Mouse (Mus musculus): Measurements from ENCODE around the gene Dlgap1. TPM values are rescaled to one million over a fixed set of nuclear protein-coding genes. Genes with fewer than 3 reads are reported as not detected.

The Dlgap1 gene
- polyA plus RNA-seq, 2 experiments from 2014 or later, result 0.21 TPM; not detected in 1

DNA sequence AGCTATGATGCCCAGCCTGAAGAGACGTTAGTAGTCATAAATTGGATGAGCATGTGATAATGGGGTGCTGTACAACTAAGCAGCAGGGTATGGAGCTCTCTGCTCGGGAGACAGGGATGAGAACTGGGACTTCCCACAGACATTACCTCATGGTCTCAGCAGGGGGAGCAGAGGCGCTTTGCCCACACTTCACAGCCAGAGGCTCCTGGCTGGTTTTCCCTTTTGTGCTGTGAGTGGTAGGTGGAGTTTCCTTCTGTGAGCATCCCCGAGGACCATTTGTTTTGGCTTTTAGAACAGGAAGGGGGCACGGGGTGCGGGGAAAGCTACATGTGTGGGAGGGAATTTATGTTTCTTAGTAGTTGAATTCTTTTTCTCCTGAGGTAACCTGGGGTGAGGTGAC is 768.6 kb downstream of the Dlgap1 start:
- no peak for ATAC-seq

DNA sequence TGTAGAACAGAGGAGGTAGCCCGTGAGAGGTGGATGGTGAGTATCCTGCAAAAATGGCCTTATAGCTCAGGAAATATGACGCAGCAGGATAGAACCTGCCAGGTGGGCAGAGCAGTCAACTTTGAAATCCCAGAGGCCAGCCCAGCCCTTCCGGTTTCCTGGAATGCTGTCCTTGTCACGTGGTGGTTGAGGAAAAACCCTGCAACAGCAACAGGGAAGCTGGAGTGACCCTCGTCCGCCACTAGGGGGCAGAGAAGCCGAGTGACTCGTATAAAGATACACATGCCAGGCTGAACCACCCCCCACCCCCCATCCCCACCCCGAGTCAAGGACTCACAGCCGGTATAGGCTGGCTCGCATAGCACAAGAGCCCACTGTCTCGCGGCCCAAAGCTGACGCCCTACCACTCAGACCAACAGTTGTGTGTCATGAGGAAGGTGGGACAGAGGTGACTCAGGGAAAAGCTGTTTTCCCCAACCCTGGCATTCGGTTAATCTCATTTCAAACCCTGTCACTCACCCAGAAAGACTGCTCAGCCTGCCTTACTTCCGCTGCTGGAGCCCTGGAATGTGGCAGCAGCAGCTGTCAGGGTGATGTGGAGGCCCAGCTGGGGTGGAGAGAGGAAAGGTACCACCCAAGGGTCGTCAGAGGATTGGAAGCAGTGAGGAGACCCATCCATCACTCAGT is 769.4 kb downstream of the Dlgap1 start:
- ATAC-seq, result peak; percentile 57

DNA sequence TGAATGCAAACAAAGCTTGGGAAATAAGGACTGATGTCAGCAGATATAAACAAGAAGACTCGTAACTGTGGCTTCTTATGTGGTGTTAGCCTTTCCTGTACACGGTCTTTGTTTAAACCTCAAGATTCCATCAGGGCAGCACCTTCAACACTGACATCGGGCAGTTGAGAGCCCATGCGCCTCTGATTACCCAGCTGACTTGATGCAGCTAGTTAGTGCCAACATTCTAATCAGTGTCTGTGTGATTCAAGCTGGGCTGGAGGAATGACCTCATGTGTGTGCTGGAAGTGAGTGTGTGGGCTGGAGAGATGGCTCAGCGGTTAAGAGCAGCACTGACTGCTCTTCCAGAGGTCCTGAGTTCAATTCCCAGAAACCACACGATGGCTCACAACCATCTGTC is 770.5 kb downstream of the Dlgap1 start:
- no peak for ATAC-seq

DNA sequence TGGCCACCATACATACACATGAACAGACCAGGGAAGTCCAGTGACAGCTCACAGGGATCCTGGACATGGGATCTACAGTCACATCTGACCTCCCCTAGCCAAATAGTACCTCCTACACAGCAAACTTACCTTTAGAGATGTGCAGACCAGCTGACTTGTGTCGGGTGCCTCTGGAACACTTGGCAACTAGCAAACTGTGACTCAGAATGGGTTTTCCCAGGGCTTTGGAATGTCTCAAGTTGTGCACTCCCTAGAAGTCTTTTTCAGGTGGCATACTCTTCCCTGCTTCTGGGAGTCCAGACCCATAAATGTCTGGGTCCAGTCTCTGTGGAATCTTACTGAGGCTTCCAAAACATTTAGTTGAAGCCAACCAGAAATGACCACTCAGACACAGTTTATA is 772.8 kb downstream of the Dlgap1 start:
- no peak for ATAC-seq

DNA sequence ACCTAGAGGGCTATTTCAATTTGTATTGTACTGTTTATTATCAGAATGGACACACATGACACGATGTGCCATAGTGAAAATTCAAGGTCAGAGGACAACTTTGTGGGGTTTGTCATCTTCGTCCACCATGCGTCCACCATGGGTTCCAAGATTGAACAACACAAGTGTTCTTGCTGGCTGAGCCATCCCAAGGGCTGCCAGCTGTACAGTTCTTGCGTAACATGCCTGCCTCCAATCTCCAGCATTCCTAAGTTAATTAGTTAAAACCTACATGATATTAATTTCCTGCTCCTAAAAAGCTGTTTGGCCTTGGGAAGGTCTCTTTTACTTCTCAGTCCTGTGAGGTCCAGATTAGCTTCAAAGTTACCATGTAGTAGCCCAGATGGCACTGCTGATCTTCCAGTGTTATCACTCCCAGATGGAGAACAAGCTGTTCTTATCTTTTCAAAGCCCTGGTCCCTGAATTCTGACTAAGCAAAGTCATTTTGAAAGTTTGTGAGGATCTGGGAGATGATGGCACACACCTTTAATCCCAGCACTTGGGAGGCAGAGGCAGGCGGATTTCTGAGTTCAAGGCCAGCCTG is 775.8 kb downstream of the Dlgap1 start:
- ATAC-seq, result no peak

DNA sequence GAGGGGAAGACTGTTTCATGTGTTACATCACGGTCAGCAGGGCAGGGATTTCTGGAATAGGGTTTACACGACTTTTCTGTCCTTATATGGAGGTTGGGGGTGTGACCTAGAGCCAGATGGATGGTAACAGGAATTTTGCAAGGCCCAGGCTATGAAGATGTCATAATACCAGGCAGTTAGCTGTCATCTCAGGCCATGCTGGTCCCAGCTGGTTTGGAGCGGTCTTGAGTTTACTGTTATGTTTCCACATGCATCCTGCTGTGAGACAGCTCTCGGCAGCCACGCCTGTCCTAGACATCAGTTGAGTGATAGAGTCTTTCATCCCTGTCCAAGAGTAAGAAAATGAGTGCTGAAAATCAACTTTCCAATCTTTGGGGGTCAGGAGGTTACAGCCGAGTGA is 776.5 kb downstream of the Dlgap1 start:
- no peak for ATAC-seq

DNA sequence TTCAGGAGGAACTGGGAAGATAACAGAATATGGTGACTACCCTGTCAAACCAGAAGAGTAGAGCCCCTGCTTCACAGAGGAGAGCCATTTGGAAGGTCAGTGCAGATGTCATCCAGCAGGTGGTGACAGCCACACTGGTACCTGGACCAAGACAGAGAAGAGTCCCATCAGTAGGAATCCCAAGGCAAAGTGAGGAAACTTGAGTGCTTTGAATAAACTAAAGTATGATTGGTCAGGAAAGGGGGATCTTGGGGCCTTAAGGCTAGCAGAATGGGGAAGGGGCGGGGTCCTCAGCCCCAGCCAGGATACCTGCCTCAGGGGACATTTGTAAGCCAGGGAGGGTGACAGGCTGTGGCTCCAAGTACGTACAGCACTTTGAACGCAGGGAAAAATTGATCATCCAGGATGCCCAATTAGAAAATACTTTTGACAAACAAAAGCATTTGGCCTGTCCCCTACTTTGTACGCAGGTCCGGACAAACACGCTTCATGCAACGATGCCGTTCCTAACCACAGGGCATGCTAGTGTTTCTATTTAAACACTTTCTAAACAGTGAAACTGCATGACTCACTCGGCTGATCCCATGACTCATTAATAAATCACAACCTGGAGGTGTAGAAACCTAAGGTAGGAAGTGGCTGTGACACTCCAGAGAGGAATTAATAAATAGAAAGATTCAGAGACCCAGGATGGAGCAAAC is 777.7 kb downstream of the Dlgap1 start:
- peak; percentile 55 for ATAC-seq

DNA sequence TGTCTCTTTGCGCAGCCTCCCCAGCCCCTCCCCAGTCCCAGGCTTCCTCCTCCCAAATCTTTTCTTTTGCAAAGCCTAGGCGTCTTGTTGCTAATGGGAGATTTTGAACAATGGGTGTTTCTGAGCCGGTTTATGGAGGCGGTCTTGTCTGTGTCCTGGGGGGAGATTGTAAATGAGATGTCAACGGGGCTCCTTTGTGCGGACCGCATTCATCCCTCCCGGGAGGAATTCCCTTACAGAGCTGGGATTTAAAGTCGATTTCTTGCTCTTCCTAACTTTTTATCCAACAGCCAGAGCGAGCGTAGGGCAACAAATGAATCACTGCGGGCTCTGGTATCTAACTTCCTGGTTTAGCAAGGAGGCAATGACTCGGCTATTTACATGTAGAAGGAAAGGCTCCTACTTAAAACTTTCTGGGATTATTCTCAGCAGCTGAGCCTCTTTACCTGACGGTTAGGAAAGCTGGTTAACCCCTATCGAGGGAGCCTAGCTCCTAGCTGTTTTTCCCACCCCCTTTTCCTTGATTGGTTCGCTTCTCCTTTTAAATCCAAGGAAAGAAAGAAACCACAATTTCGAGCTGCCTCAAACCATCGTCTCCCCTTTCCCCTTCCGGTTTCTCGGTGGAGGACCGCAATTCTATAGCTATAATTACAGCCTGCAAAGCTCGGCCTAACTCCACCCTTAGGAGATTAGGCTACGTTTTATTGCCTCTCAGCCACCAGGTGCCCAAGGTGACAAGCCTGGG is 779.0 kb downstream of the Dlgap1 start:
- ATAC-seq, result peak; percentile 38

DNA sequence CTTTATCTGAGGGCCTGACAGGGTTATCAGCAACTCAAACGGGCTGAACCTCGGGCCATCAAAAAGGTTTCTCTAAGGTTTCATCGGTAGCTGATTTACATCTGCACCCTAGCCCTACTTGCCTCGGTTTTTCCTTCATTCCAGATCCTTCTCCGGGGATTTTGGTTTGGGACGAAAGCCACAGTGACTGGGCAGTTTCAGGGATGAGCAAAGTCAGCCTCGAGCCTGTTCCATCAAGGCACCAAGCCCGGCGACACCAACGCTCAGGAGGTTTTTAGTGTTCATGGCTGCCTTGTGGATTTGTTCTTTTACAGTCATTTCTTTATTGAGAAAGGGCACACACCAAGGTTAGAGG is 779.6 kb downstream of the Dlgap1 start:
- ATAC-seq, result no peak

DNA sequence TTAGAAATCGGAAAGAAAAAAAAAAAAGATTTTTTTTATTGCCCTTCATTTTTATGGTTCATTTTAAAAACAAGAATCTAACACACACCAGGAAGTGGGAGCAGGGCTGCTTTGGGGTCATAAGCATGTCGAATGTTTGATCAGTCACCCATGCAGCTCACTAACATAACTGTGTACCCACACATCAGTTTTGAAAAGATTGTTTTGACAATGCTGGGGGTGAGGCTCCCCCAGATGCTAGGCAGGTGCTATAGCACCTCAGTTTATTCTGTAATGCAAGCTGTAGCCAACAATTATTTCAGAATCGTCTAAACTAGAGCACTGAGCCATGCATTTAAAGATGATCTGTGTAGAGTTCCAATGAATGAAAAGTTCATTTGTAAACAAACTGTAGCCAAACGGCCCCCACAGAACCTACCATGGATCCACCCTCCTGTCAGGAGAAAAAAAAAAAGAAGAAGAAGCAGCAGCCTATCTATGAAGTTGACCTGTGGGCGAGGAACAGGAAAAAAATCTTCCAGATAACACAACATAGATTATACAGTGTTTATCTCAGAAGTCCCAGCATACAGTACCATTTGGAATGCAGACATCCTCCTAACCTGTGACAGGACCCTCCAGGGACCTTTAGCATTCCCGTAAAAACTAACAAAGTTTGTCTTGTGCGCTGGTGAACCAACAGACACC is 780.2 kb downstream of the Dlgap1 start:
- no peak for ATAC-seq

DNA sequence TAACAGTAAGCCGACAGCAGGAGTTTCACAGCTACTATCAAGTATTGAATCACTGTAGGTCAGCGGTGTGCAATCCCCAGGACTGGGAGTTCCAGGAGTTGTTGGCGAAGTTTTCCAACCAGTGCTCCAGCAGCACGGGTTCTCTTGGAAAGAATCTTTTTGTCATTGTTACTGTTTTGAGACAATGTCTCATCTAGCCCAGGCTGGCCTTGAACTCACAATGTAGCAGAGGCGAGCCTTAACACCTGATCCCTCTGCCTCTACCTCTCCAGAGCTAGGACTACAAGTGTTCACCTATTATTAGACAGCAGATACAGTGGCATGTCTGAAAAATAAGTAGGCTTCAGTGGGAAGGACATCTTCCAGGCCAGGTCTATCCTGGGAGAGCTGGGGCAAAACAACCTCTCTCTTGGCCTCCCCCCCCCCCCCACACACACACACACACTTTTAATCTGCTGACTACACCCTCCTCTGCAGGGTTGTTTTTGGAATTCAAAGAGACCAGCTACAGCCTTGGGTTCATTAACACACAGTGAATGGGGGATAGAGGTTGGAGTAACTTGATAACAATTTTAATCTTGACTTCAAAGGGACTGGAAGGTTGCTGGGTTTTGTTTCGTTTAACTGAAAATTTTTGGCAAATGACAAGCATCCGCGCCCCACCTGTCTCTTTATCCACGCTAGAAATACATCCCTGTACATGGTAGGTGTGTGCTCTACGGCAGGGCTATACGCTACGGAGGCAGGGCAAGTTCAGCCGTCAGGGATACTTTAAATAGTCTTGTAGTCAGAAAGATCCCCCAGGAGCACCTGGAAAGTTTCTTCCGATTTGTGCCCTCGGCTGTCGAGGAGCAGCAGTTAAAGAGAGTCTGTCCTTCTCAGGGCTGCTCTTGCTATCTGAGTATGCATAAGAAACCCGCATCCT is 781.6 kb downstream of the Dlgap1 start:
- ATAC-seq, result no peak

DNA sequence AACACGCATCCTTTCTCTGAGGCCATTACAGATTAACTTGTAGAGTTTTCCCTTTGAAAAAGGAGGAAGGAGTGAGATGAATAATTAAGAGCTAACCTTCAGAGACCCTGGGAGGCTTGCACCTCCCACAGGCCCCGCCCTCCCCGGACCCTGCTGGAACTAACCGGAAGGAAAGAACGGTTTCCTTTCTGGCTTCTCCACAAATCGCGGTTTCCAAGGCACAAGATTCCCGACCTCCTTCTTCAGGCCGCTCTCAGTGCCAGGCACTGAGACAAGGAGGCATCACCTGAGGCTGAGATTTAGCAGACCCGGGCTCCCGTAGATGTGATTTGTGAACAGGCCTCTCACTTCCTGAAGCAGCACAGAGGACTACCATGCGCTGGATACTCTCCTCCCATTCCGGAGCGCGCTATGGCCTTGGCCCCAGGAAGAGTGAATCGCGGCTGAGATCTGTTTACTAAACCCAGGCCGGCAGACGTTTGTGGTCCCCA is 782.3 kb downstream of the Dlgap1 start:
- ATAC-seq, result no peak

DNA sequence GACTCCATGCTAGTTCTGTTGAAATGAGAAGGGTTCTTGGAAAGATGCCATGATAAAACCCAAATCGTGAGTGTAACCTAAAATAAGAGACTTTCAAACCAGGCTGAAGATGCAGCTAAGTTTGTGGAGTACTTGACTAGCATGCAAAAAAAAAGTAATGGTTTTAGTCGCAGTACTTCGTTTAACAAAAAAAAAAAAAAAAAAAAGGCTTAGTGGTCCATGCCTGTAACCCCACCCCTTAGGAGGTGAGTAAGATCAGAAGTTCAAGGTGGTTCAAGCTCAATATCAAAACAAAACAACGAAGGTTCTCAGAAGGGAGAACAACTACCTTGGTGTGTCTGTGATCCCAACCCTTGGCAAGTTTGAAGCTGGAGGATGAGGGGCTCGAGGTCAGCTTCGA is 782.8 kb downstream of the Dlgap1 start:
- ATAC-seq, result no peak

DNA sequence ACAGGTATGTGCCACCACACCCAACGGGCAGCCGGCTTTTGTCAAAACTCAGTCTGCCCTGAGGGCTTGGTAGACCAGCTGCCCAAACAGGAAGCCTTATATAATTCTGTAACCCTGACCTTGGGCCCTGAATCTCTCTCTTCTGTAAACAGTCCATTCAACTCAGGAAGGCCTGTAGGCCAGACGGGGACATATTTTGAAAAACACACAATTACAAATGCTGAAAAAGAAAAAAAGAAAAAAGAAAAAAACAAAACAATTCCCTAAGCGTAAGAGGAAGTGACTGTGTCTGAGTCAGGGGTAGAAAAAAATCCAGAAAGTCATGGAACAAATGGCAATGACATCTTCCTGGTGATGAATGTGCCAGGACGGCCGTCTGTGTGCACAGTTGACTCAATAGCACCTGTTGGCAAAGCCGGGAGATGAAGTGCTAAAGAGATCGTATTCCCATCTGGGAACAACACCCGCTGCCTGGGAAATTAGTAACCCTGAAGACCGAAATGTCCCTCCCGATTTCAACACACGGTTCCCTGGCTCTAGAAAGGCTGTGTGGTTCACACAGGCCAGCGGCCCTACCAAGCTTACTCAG is 784.7 kb downstream of the Dlgap1 start:
- ATAC-seq, result no peak

DNA sequence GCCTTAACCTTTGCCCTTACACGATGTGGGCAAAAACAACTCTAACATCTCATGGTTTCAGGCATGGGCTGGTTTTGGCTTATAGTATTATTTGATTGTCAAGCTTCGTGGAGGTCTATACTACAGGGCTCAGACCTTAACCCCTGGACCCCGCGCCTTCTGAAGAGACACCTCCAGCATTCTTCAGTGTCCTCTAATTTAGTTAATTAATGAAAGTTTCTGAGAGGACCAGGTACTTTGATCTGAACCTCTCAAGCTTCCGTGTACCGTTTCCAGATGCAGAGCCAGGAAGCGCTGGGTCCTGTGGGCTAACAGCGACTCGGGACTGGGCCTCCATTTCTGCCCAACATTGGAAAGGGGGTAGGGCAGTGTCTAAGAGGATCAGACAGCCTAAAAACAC is 785.2 kb downstream of the Dlgap1 start:
- no peak for ATAC-seq

DNA sequence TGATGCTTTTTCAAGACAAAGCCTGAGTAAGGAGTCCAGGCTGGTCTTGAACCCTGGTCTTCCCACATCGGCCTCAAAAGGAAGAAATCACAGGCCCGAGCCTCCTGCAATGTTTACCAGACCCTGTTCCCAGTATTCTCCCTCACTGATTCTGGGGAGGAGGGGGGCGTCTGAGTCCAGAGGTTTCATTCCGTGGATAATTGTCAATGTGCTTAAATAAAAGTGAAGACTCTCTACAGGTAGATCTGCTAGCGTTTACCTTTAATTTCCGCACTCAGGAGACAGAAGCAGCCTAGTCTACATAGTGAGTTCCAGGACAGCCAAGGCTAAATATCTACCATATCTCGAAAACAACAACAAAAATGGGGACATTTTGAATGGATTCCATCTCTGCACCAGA is 785.8 kb downstream of the Dlgap1 start:
- no peak for ATAC-seq

DNA sequence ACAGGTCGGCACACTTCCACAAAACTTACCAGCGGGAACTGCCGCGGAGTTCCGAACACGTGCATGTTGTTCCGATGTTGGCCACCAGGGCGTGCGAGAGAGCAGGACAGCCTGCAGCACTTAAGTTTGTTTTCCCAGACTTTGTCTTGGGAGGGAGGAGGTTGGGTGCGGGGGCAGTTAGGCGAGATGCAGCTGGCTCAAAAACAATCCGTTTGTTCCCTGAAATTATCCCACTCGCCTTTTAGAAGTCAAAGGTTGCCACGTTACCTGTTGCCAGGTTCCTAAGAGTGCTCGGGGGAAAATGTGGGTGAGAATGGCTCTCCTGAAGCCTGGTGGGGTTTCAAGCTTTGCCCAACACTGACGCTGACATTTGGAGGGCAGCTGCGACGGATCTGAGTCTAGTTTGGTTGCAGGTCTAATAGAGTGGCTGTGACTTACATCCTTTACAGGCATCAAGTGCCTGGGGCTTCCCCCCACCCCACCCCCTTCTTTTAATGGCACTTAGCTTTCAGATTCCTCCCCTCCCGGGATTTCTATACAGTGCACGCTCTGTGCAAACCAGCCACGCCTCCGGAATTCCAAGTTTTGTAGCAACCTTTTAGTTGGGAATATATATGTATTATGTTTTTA is 786.3 kb downstream of the Dlgap1 start:
- ATAC-seq, result peak; percentile 74

DNA sequence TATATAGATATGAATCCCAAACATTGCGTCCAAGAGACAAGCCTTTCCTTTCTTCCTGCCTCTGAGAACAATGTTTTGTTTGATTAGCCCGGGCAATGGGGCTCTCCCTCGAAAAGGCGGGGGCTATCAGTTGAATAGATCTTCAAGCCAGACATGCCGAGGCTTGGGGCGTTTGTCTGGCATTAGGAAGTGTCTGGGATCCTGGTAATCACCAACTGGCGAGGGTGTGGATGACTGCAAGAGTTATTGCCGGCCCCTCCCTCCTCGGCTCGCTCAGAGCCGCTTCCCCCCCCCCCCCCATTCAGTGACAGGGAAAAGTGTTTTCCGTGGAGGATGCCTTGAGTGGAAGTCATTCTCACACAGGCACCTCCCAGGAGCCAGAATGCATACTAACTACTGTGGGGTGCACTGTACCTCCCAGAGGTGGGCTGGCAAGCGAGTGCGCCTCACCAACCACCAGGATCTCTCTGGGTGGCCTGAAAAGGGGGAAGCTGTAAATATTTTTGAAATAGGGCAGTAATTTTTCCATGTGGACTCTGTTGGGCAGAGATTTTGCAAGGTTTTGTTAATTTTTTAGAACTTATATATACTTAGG is 786.9 kb downstream of the Dlgap1 start:
- no peak for ATAC-seq

DNA sequence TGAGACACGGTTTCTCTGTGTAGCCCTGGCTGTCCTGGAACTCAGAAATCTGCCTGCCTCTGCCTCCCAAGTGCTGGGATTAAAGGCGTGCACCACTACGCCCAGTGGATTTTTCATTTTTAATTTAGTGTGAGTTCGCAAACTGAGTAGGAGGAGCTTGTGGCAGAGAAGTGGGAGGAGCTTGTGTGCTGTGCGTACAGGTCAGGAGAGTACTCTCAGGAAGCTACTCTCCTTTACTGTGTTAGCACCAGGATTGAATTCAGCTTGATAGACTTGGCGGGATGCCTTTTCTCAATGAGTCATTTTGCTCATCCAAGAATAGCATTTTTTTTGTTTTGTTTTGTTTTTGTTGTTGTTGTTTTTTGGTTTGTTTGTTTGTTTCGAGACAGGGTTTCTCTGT is 793.1 kb downstream of the Dlgap1 start:
- ATAC-seq, result no peak

DNA sequence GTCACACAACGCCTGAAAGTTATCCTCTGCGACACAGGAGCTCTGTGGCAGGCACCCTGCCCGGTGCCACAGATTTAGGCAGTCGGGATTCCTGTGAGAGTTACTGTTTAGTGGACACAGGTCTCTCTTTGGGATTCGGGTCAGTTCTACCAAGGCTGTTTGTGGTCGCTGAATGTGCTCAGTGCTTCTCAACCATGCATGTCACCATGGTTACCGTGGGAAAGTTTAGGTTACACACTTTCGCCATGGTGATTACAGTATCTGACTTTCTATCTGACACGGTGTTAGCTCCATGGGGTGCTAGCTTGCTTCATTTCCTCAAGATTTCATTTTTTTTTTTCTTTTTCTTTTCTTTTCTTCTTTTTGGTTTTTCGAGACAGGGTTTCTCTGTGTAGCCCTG is 793.8 kb downstream of the Dlgap1 start:
- no peak for ATAC-seq
